Mouse (Mus musculus) megakaryocyte, embryonic 14.5 days (primary cell): Measurements from ENCODE around the gene Ryr1. TPM values are rescaled to one million over a fixed set of nuclear protein-coding genes. Genes with fewer than 3 reads are reported as not detected.

Experiments
- H3K27me3 ChIP-seq: replicated peaks from 2 replicates; pipeline ENCODE3; 2012; ENCODE audit warnings: inconsistent platforms
- H3K36me3 ChIP-seq: replicated peaks from 2 replicates; pipeline ENCODE3; 2012; ENCODE audit warnings: low read length, inconsistent platforms, mixed read lengths
- H3K4me1 ChIP-seq: 2 replicates; pipeline ENCODE4 v1.6.1; 2012; ENCODE audit warnings: inconsistent platforms
- H3K4me3 ChIP-seq: replicated peaks from 2 replicates; pipeline ENCODE3; 2012; ENCODE audit warnings: moderate library complexity, mild to moderate bottlenecking, inconsistent platforms
- H3K9me3 ChIP-seq: 2 replicates; pipeline ENCODE4 v1.6.1; 2012; ENCODE audit warnings: inconsistent platforms
- FLI1 ChIP-seq: IDR thresholded peaks from 2 replicates; pipeline ENCODE4 v1.6.1; 2012; ENCODE audit warnings: low read length, inconsistent platforms, mixed read lengths
- GATA1 ChIP-seq: IDR thresholded peaks from 3 replicates; pipeline ENCODE4 v1.6.1; 2012; ENCODE audit warnings: mixed read lengths, low read length, inconsistent platforms, borderline replicate concordance
- polyA plus RNA-seq: library from polyadenylated mRNA; stranded (reverse); fragments of >175 nt; gene quantifications from 2 replicates; pipeline ENCODE4 v1.2.3, GENCODE M21; 2012; ENCODE audit warnings: low replicate concordance; ENCODE audit not compliant: insufficient read depth

Gene Ryr1
- polyA plus RNA-seq, 1 experiment: 0.12 TPM

- peaks cover 35% of the 10 kb centered on the region for H3K36me3 ChIP-seq
- no peaks in the 10 kb centered on the region for H3K27me3 ChIP-seq
- peak overlapping the region; percentile 96 for H3K4me3 ChIP-seq
- H3K4me1 ChIP-seq: peaks cover 90% of the 10 kb centered on the region
- TF ChIP-seq FLI1 (no peak), GATA1 (no peak)
- no peaks in the 10 kb centered on the region for H3K9me3 ChIP-seq
These were observed 166.8 kb downstream of the Ryr1 start for GRCm38 (mm10) chr7:28957997-28958725.

GRCm38 (mm10) chr7:28957286-28957685, 167.7 kb downstream of the Ryr1 start:
- Histone ChIP-seq H3K36me3 (peaks cover 39% of the 10 kb centered on the region), H3K9me3 (no peaks in the 10 kb centered on the region), H3K4me1 (peaks cover 90% of the 10 kb centered on the region), H3K4me3 (peak overlapping the region; percentile 69), H3K27me3 (no peaks in the 10 kb centered on the region)
- TF ChIP-seq FLI1 (no peak), GATA1 (no peak)

GRCm38 (mm10) chr7:28956270-28956669, 168.7 kb downstream of the Ryr1 start:
- Histone ChIP-seq H3K4me1 (peaks cover 100% of the 10 kb centered on the region), H3K9me3 (no peaks in the 10 kb centered on the region), H3K36me3 (peaks cover 49% of the 10 kb centered on the region), H3K4me3 (peak overlapping the region; percentile 31), H3K27me3 (no peaks in the 10 kb centered on the region)
- no peak for TF ChIP-seq FLI1
- TF ChIP-seq GATA1: no peak

GRCm38 (mm10) chr7:28955295-28955897, 169.6 kb downstream of the Ryr1 start:
- TF ChIP-seq GATA1 (no peak), FLI1 (no peak)
- Histone ChIP-seq H3K9me3 (no peaks in the 10 kb centered on the region), H3K4me3 (peak overlapping the region; percentile 65), H3K27me3 (no peaks in the 10 kb centered on the region), H3K4me1 (peaks cover 100% of the 10 kb centered on the region), H3K36me3 (peaks cover 58% of the 10 kb centered on the region)

- Histone ChIP-seq H3K4me3 (peak overlapping the region; percentile 46), H3K36me3 (peaks cover 64% of the 10 kb centered on the region), H3K4me1 (peaks cover 100% of the 10 kb centered on the region), H3K9me3 (no peaks in the 10 kb centered on the region), H3K27me3 (no peaks in the 10 kb centered on the region)
- TF ChIP-seq FLI1: no peak
- no peak for TF ChIP-seq GATA1
These were observed 170.2 kb downstream of the Ryr1 start for GRCm38 (mm10) chr7:28954773-28955172.

- Histone ChIP-seq H3K36me3 (peaks cover 72% of the 10 kb centered on the region), H3K4me3 (peak overlapping the region; percentile 54), H3K9me3 (no peaks in the 10 kb centered on the region), H3K4me1 (peaks cover 100% of the 10 kb centered on the region), H3K27me3 (no peaks in the 10 kb centered on the region)
- TF ChIP-seq FLI1: no peak
These were observed 171.3 kb downstream of the Ryr1 start for GRCm38 (mm10) chr7:28953476-28954376.

Other genes with a start within 250 kb of the Ryr1 start
- gene Capn12, start 243.8 kb downstream of the Ryr1 start, polyA plus RNA-seq: 0.08 TPM in 1 of 2 replicates, not detected in the other
- 517 and 590 TPM in 2 replicates for gene Actn4, start 162.8 kb downstream of the Ryr1 start, polyA plus RNA-seq
- gene Eif3k, start 143.3 kb downstream of the Ryr1 start, polyA plus RNA-seq: 143 and 185 TPM in 2 replicates
- 270 and 353 TPM in 2 replicates for gene Map4k1, start 143.1 kb downstream of the Ryr1 start, polyA plus RNA-seq
- 1.9 and 7.5 TPM in 2 replicates for gene Rasgrp4, start 9.7 kb upstream of the Ryr1 start, polyA plus RNA-seq
- 75.5 and 135 TPM in 2 replicates for gene Fam98c, start 31.1 kb upstream of the Ryr1 start, polyA plus RNA-seq
- gene Ggn, start 45.0 kb upstream of the Ryr1 start, polyA plus RNA-seq: 16.0 and 26.1 TPM in 2 replicates
- 5.9 and 7.0 TPM in 2 replicates for gene Spred3, start 45.2 kb upstream of the Ryr1 start, polyA plus RNA-seq
- gene Psmd8, start 55.5 kb upstream of the Ryr1 start, polyA plus RNA-seq: 131 and 177 TPM in 2 replicates
- 0.19 and 0.61 TPM in 2 replicates for gene Catsperg1, start 88.9 kb upstream of the Ryr1 start, polyA plus RNA-seq
- gene Kcnk6, start 107.3 kb upstream of the Ryr1 start, polyA plus RNA-seq: 32.5 and 42.2 TPM in 2 replicates
- 1,324 and 2,330 TPM in 2 replicates for gene Yif1b, start 113.2 kb upstream of the Ryr1 start, polyA plus RNA-seq
- gene 2200002D01Rik, start 123.3 kb upstream of the Ryr1 start, polyA plus RNA-seq: 0.46 TPM in 1 of 2 replicates, not detected in the other
- 19.9 and 37.0 TPM in 2 replicates for gene Spint2, start 156.7 kb upstream of the Ryr1 start, polyA plus RNA-seq
- 12.7 and 22.8 TPM in 2 replicates for gene Ppp1r14a, start 164.1 kb upstream of the Ryr1 start, polyA plus RNA-seq
- gene Dpf1, start 178.8 kb upstream of the Ryr1 start, polyA plus RNA-seq: 1.2 TPM in 1 of 2 replicates, not detected in the other